Mouse (Mus musculus) C2C12 (cell line): Measurements from ENCODE around the gene Fam192a. TPM values are rescaled to one million over a fixed set of nuclear protein-coding genes. Genes with fewer than 3 reads are reported as not detected.

Experiments used
- H3K27me3 ChIP-seq: one replicate; pipeline ENCODE4 v1.6.1; 2011; ENCODE audit not compliant: control insufficient read depth, insufficient read depth, insufficient read length
- H3K36me3 ChIP-seq: one replicate; pipeline ENCODE4 v1.6.1; 2011; ENCODE audit not compliant: control insufficient read depth, insufficient read depth
- H3K4me3 ChIP-seq: one replicate; pipeline ENCODE4 v1.5.1; 2011; ENCODE audit warnings: mild to moderate bottlenecking, control low read depth; ENCODE audit not compliant: poor library complexity, insufficient read depth, severe bottlenecking
- H3K79me2 ChIP-seq: one replicate; pipeline ENCODE4 v1.6.1; 2011; ENCODE audit not compliant: control insufficient read depth, insufficient read depth
- H3K79me3 ChIP-seq: one replicate; pipeline ENCODE4 v1.6.1; 2011; ENCODE audit warnings: low read depth, control low read depth
- H3ac ChIP-seq: one replicate; pipeline ENCODE3; 2011; ENCODE audit warnings: low read depth; ENCODE audit not compliant: control insufficient read depth, insufficient read length
- CEBPB ChIP-seq: IDR thresholded peaks from one replicate; pipeline ENCODE4 v1.6.1; 2011; ENCODE audit warnings: low read depth, mild to moderate bottlenecking, control low read depth, moderate library complexity
- CTCF ChIP-seq: IDR thresholded peaks from one replicate; pipeline ENCODE4 v1.5.1; 2011; ENCODE audit not compliant: control insufficient read depth, insufficient read depth, insufficient read length
- FOSL1 ChIP-seq: IDR thresholded peaks from one replicate; pipeline ENCODE4 v1.8.0; 2011; ENCODE audit warnings: mild to moderate bottlenecking, low read length; ENCODE audit not compliant: poor library complexity, insufficient read depth, severe bottlenecking
- MAX ChIP-seq: IDR thresholded peaks from one replicate; pipeline ENCODE4 v1.6.1; 2011; ENCODE audit warnings: mild to moderate bottlenecking, control low read depth
- MYOD1 ChIP-seq: IDR thresholded peaks from one replicate; pipeline ENCODE4 v1.6.1; 2011; ENCODE audit warnings: low read depth; ENCODE audit not compliant: control insufficient read depth, insufficient read length
- MYOG ChIP-seq: IDR thresholded peaks from one replicate; pipeline ENCODE4 v1.6.1; 2011; ENCODE audit not compliant: control insufficient read depth, insufficient read length; ENCODE audit errors: extremely low read depth
- USF1 ChIP-seq: IDR thresholded peaks from one replicate; pipeline ENCODE4 v1.6.1; 2011; ENCODE audit warnings: low read depth, mild to moderate bottlenecking, control low read depth, moderate library complexity
- polyA plus RNA-seq: library from polyadenylated mRNA; unstranded; fragments of >200 nt; fragmentation: generic; extraction: Trizol; gene quantifications from one replicate; pipeline ENCODE4 v1.2.1, GENCODE M21; 2012; ENCODE audit warnings: missing spikeins

Gene Fam192a
- polyA plus RNA-seq, 1 experiment = 23.6 TPM

DNA sequence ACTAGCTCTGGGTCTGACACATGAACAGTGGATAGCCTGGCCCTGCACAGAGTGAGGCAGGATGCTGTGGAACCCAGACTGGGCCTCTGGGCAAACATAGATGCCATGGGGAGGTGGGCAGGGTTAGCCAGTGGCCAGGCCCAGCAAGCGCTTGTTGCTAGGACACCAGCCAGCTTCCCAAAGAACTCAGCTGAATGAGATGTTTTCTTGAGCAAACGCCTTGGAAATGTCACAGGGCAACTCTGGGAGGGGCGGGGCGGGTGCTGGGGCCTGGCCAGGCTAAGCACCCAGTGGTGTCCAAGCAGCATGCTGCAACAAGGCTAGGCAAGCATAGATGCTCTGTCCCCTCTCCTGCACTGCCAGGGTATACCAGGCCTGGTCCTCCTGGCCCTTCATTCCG is 40.5 kb downstream of the Fam192a start:
- Histone ChIP-seq H3ac (no peak overlapping the region), H3K79me2 (no peaks in the 10 kb centered on the region), H3K4me3 (no peak overlapping the region), H3K36me3 (peaks cover 20% of the 10 kb centered on the region), H3K79me3 (no peaks in the 10 kb centered on the region), H3K27me3 (no peaks in the 10 kb centered on the region)
- TF ChIP-seq MYOG (no peak), CTCF (no peak), CEBPB (no peak), FOSL1 (no peak), MAX (no peak), USF1 (no peak), MYOD1 (no peak)

DNA sequence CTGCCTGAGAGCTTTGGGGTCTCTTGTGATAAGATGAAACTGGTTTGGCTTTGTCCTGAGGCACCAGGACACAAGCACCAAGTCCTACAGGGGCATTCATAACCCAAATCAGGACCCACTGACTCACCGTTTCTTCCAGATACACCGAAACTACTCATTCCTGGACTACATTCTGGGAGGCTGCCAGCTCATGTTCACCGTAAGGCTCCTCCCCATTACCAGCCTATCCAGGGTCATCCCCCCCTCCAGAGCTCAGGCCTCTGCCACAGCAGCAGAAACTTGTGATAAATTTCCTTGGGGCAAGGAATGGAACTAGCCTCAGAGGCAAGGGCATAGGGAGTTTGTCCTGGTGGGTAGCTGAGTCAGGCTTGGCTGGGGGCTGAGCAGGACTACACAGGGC is 44.5 kb downstream of the Fam192a start:
- H3K27me3 ChIP-seq = no peaks in the 10 kb centered on the region

DNA sequence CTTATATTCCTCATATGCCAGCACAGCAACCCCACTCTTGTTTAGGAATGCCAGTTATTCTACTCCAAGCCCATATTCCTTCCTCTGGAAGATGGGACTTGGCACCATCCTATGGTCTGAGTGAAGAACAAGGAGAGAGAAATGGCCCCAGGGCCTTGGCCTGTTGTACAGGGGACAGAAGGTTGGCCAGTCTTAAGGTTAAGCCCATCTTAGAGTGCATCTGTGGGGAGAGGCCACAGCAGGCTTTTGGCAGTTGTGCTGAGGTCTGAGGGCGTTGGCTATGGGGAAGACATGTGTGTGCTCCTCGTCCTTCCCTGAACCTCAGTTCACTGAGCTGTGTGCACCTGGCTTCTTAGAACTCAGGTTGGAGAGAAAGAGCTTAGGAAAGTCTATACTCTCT is 49.1 kb downstream of the Fam192a start:
- Histone ChIP-seq H3K4me3 (no peak overlapping the region), H3K27me3 (no peaks in the 10 kb centered on the region), H3K36me3 (peaks cover 6% of the 10 kb centered on the region), H3ac (no peak overlapping the region), H3K79me2 (no peaks in the 10 kb centered on the region), H3K79me3 (no peaks in the 10 kb centered on the region)
- no peak for TF ChIP-seq MAX

More for the DNA sequence above, 44.5 kb downstream of the Fam192a start:
- Histone ChIP-seq H3K4me3 (no peak overlapping the region), H3K79me2 (no peaks in the 10 kb centered on the region), H3K36me3 (peaks cover 17% of the 10 kb centered on the region), H3K79me3 (no peaks in the 10 kb centered on the region), H3ac (no peak overlapping the region)
- TF ChIP-seq MAX = no peak
- TF ChIP-seq MYOD1 = no peak
- no peak for TF ChIP-seq USF1
- TF ChIP-seq MYOG = no peak
- no peak for TF ChIP-seq FOSL1
- TF ChIP-seq CTCF = no peak
- TF ChIP-seq CEBPB = no peak

DNA sequence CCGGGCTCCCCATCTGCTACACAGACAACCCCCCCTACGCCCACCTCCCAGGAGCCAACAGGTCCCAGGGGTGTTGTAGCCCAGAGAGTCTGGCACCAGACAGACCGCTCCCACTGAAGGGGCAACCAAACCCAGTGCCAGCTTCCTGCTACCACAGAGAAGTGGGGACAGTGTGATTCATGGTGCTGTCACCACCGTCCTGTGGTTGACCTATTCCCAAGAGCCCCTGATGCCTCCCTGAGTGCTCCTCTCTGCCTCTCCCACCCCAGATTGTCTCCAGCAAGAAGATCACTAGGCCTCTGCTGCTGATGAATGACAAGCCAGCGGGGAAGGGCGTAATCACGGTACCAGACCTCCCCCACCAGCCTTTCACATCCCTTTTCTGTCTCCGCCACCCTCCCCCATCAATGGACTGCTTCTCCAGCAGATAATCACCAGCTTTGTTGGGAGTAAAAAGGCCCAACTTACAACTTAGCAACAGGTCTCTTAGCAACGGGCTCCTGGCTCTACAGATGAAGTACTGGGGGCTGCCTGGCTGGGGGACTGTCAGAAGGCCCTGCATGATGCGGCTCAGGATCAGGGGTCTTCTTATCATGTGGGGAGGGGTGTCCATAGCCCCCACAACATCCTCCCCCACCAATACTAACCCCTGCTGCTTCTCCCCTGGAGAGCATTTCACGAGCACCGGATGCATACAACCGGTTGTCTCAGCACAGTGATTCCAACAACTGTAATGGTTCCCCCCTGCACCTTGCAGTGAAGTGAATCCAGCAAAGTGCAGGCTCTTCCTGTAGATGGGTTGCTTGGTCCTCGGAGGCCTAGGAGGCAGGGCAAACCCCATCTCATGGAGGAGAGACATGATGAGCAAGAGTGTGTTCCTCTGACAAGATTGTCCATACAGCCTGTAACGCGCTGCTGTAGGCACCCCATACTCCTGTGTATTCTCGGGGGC is 50.0 kb downstream of the Fam192a start:
- Histone ChIP-seq H3K27me3 (no peaks in the 10 kb centered on the region), H3ac (no peak overlapping the region), H3K36me3 (peaks cover 9% of the 10 kb centered on the region), H3K4me3 (no peak overlapping the region), H3K79me3 (no peaks in the 10 kb centered on the region), H3K79me2 (no peaks in the 10 kb centered on the region)
- TF ChIP-seq FOSL1 (peak; percentile 97), MYOD1 (peak; percentile 48), CEBPB (no peak)

DNA sequence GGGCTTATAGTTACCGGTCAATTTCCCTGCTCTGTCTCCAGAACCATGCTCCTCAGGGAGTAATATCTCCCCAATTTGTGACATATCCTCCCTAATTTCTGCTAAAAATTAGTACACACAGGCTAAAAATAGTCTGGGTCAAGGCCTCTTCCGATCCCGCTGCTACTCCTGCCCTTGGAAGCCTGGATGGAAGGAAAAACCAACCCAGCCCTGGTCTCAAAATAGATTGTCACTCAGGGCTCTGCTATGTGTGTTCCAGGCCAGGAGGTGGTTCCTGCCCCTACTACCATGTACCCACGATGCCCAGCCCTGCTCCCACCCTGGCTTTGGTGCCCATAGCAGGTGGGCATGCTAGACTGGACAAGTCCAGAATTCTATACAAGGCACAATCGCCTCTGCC is 51.8 kb downstream of the Fam192a start:
- Histone ChIP-seq H3K79me2 (no peaks in the 10 kb centered on the region), H3K79me3 (no peaks in the 10 kb centered on the region), H3K27me3 (no peaks in the 10 kb centered on the region), H3K4me3 (no peak overlapping the region), H3K36me3 (peaks cover 9% of the 10 kb centered on the region), H3ac (no peak overlapping the region)
- TF ChIP-seq MAX (no peak), MYOG (no peak), CEBPB (no peak), FOSL1 (no peak), USF1 (no peak), CTCF (no peak), MYOD1 (no peak)

DNA sequence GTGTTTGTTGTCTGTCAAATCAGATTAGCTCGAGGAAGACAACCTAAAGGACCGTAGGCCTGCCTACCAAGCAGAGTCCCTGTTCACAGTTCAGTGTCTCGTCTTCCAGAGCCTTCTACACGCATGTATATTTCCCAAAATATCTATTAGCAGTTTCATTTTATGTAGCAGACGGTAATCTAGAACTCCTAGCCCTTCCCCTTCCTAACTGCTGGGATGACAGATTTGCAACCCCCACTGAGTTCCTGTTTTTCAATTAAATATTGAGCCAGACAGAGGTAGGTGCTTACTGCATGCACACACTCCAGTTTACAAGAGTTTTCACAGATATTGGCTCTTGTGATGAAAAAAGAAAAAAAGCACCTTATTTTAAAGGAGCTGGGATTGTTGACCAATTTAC is 52.3 kb downstream of the Fam192a start:
- TF ChIP-seq MYOD1 (no peak), MYOG (no peak), FOSL1 (no peak), CTCF (no peak), USF1 (no peak), CEBPB (no peak), MAX (no peak)
- Histone ChIP-seq H3K4me3 (no peak overlapping the region), H3K36me3 (peaks cover 9% of the 10 kb centered on the region)

More for the DNA sequence above, 52.3 kb downstream of the Fam192a start:
- Histone ChIP-seq H3K79me2 (no peaks in the 10 kb centered on the region), H3ac (no peak overlapping the region), H3K79me3 (no peaks in the 10 kb centered on the region), H3K27me3 (no peaks in the 10 kb centered on the region)
